Mouse (Mus musculus): ENCODE measurements around the gene Ccdc50. TPM values are rescaled to one million over a fixed set of nuclear protein-coding genes. Genes with fewer than 3 reads are reported as not detected.

Ccdc50 gene
- polyA plus RNA-seq (2015; fragmentation: Nextera tagmentation; extraction: Ambion mirVana), result 30.5 and 32.5 TPM in 2 replicates

DNA sequence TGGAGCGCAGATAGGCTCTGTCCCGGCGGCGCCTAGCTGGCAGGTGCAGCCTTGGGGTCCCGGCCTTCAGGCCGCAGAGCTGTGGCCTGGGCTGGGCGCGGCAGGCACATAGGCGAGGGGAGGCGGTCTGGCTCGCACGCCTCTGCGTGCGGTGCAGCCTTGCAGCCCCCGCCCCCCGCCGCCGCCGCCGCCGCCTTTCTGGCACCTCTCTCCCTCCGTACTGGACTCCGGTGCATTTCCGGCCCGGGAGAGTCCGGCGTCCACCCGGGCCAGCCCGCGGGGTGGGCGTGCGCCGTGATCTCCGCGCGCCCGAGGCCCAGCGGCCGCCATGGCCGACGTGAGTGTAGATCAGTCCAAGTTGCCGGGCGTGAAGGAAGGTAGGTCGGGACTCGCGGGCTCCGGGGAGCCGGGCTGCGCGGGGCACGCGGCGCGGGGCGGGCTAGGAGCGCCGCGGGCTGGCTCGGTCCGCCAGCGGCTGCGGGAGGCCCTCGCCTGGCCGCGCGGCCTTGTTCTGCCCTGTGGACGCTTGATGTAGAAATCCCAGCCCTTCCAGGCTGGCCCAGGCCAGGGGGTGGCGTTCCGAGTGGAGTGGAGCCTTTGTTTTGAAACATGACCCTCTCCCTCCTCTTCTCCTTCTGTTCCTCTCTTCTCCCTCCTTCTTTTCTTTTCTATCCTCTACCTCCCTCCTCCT lies at the start of gene Ccdc50:
TSS of gene Ccdc50 (plus strand) at position 109 of the 691 bp plus-strand sequence.
- Histone ChIP-seq H3K27ac (replicated peaks) (peak within 1 kb of the TSS; percentile 98), H3K27me3 (replicated peaks) (no peaks in the 10 kb centered on the region), H3K9me3 (no peaks in the 10 kb centered on the region), H3K4me2 (peak within 1 kb of the TSS; percentile 80), H3K4me1 (peaks cover 34% of the 10 kb centered on the region), H3K36me3 (no peaks in the 10 kb centered on the region), H3K4me3 (peak within 1 kb of the TSS; percentile 96), H3K9ac (peak within 1 kb of the TSS; percentile 98)
- ATAC-seq (ENCODE audit: extremely low read depth, insufficient number of reproducible peaks, low FRiP score, low TSS enrichment), result peak; percentile 86
- 0% methylated on average over 68 of the region's 69 CpGs for WGBS

- no peak overlapping the region for H3K4me3 ChIP-seq
- WGBS, result 65% methylated on average over 3 of the region's 3 CpGs
- no peak for ATAC-seq (ENCODE audit: extremely low read depth, insufficient number of reproducible peaks, low FRiP score, low TSS enrichment)
- H3K4me1 ChIP-seq, result no peaks in the 10 kb centered on the region
- H3K4me2 ChIP-seq, result no peak overlapping the region
- no peaks in the 10 kb centered on the region for H3K36me3 ChIP-seq
- no peak overlapping the region for H3K9ac ChIP-seq
- H3K27me3 ChIP-seq (replicated peaks), result no peaks in the 10 kb centered on the region
- H3K27ac ChIP-seq (replicated peaks), result no peak overlapping the region
- no peaks in the 10 kb centered on the region for H3K9me3 ChIP-seq
Observed at GRCm38 (mm10) chr16:27347521-27347920, 41.1 kb upstream of the Ccdc50 start.

DNA sequence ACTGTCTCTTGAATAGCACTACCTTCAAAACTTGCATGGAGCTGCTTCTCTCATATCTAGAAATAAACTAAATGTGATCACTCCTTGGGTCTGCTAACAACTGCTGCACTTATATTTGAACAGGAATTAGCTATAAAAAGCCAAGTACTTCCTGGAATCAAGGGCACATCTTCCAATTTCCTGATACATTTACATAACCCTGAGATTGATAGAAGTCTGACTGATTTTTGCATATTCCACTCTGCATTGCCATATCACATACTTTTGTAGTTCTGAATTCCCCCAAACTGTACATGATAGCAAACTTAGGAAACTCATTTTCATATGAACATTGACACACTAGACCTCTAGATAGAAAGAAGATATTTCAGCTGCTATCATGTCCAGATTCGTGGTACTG lies 40.3 kb upstream of the Ccdc50 start:
- no peak overlapping the region for H3K27ac ChIP-seq (replicated peaks)
- no peaks in the 10 kb centered on the region for H3K4me1 ChIP-seq
- ATAC-seq (ENCODE audit: extremely low read depth, insufficient number of reproducible peaks, low FRiP score, low TSS enrichment), result no peak
- WGBS, result 66% methylated on average over 1 of the region's 1 CpGs
- no peak overlapping the region for H3K9ac ChIP-seq
- H3K27me3 ChIP-seq (replicated peaks), result no peaks in the 10 kb centered on the region
- no peaks in the 10 kb centered on the region for H3K36me3 ChIP-seq
- no peaks in the 10 kb centered on the region for H3K9me3 ChIP-seq
- H3K4me3 ChIP-seq, result no peak overlapping the region
- no peak overlapping the region for H3K4me2 ChIP-seq

DNA sequence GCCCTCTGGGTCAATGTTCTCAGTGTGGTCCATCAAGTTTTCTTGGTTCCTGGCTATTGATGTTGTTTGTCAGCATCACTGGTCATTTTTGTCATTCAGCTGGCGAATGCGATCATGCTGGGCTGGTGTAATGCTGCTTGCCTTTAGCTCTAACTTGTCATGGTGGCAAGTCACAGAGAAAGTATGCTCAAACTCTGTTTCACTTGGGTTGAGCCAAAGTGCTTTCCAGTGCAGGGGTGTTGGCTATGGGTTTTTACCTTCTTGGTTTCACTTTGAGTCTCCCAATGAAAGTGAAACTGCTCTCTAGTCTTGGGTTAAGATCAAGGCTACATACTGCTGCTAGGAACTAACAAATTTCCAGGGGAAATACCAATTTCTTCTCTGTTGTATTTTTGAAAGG lies 39.4 kb upstream of the Ccdc50 start:
- Histone ChIP-seq H3K27me3 (replicated peaks) (no peaks in the 10 kb centered on the region), H3K9ac (no peak overlapping the region), H3K4me2 (no peak overlapping the region), H3K4me3 (no peak overlapping the region), H3K27ac (replicated peaks) (no peak overlapping the region), H3K4me1 (no peaks in the 10 kb centered on the region), H3K36me3 (no peaks in the 10 kb centered on the region), H3K9me3 (no peaks in the 10 kb centered on the region)
- WGBS, result 81% methylated on average over 2 of the region's 2 CpGs
- ATAC-seq (ENCODE audit: extremely low read depth, insufficient number of reproducible peaks, low FRiP score, low TSS enrichment), result no peak

DNA sequence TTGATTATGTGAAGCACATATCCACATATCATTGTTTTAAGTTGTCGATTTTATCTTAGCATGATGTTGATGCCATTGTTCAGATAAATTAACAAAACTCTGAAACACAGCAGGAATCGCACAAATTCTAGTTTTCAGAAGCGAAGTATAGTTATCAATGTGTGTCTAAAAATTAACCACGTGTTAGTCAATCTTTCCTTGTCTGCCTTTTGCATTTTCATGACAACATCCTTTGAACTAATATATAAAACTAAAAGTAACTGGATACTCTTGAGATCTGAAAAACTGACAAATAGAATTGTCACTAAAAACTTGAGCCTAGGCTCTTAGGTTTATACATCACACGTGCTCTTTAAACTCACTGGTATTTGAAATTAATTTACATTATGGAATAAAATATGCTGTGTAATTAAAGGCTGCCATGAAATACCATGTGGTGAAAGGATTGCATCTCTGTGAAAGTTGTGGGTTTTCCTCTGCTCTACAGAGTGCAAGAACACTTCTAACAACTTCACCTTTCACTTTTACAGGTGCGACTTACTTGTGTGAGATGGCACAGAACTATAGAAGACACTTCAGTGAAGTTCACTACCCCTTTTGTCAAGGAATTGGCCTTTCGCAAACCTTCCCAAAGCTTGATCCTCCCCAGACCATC lies 38.7 kb upstream of the Ccdc50 start:
- H3K27me3 ChIP-seq (replicated peaks), result no peaks in the 10 kb centered on the region
- H3K4me3 ChIP-seq, result no peak overlapping the region
- no peak overlapping the region for H3K27ac ChIP-seq (replicated peaks)
- H3K9ac ChIP-seq, result no peak overlapping the region
- no peaks in the 10 kb centered on the region for H3K4me1 ChIP-seq
- no peaks in the 10 kb centered on the region for H3K9me3 ChIP-seq
- no peaks in the 10 kb centered on the region for H3K36me3 ChIP-seq
- ATAC-seq (ENCODE audit: extremely low read depth, insufficient number of reproducible peaks, low FRiP score, low TSS enrichment), result no peak
- 77% methylated on average over 7 of the region's 7 CpGs for WGBS
- H3K4me2 ChIP-seq, result no peak overlapping the region

GRCm38 (mm10) chr16:27354464-27354863 lies 34.2 kb upstream of the Ccdc50 start:
- Histone ChIP-seq H3K9ac (no peak overlapping the region), H3K36me3 (no peaks in the 10 kb centered on the region), H3K4me1 (no peaks in the 10 kb centered on the region), H3K27me3 (replicated peaks) (no peaks in the 10 kb centered on the region), H3K27ac (replicated peaks) (no peak overlapping the region), H3K4me3 (no peak overlapping the region), H3K4me2 (no peak overlapping the region), H3K9me3 (no peaks in the 10 kb centered on the region)
- no peak for ATAC-seq (ENCODE audit: extremely low read depth, insufficient number of reproducible peaks, low FRiP score, low TSS enrichment)
- WGBS, result 43% methylated on average over 2 of the region's 2 CpGs

- Histone ChIP-seq H3K27me3 (replicated peaks) (no peaks in the 10 kb centered on the region), H3K36me3 (no peaks in the 10 kb centered on the region), H3K9ac (no peak overlapping the region), H3K27ac (replicated peaks) (no peak overlapping the region), H3K4me1 (no peaks in the 10 kb centered on the region), H3K4me3 (no peak overlapping the region), H3K9me3 (no peaks in the 10 kb centered on the region), H3K4me2 (no peak overlapping the region)
- no peak for ATAC-seq (ENCODE audit: extremely low read depth, insufficient number of reproducible peaks, low FRiP score, low TSS enrichment)
- WGBS, result 90% methylated on average over 1 of the region's 1 CpGs
Observed at GRCm38 (mm10) chr16:27360059-27360458, 28.6 kb upstream of the Ccdc50 start.

DNA sequence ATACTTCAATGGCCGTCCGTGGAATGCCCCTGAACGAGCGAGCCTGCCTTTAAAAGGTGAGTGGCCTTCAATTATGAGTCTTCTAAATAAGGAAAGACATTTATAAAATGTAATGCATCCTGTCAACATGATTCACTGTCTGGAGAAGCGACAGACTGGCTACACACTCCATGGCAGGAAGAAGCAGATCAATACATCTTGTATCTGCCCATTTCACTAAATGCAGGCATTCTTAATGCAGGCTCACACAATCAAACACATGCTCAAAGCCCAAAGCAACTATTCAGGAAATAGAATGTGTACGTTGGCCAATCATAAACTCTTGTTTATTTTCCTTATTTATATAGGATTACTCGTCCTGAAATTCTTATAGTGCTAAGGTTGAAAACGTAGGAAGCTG lies 18.5 kb upstream of the Ccdc50 start, which contains the start of gene Uts2b:
TSS of gene Uts2b (minus strand) at position 49 of the 400 bp plus-strand sequence.
- Histone ChIP-seq H3K9ac (no peak within 1 kb of the TSS), H3K27me3 (replicated peaks) (no peaks in the 10 kb centered on the region), H3K4me1 (no peaks in the 10 kb centered on the region), H3K36me3 (no peaks in the 10 kb centered on the region), H3K27ac (replicated peaks) (no peak within 1 kb of the TSS), H3K4me2 (no peak within 1 kb of the TSS), H3K4me3 (no peak within 1 kb of the TSS), H3K9me3 (no peaks in the 10 kb centered on the region)
- WGBS, result 67% methylated on average over 8 of the region's 8 CpGs
- no peak for ATAC-seq (ENCODE audit: extremely low read depth, insufficient number of reproducible peaks, low FRiP score, low TSS enrichment)

DNA sequence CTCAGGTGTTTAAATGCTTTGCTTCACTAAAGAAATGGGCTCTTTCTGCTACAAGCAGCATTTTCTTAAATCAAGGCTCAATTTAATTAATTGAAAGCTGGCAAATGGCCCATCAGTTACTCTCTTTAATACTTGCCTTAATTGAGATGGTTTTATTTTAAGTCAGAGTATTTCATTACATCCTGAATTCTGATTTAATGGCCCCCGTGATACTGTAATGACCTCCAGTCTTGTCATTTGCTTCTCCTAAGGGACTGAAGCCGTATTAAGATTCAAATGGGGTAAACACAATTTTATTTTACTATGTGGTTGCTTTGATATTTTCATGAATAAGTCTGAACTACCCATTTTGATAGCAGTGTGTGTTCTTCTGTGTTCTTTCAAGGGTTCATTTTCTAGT lies 18.0 kb upstream of the Ccdc50 start:
- no peak overlapping the region for H3K4me2 ChIP-seq
- no peak overlapping the region for H3K9ac ChIP-seq
- H3K27ac ChIP-seq (replicated peaks), result no peak overlapping the region
- no peaks in the 10 kb centered on the region for H3K36me3 ChIP-seq
- H3K27me3 ChIP-seq (replicated peaks), result no peaks in the 10 kb centered on the region
- no peak for ATAC-seq (ENCODE audit: extremely low read depth, insufficient number of reproducible peaks, low FRiP score, low TSS enrichment)
- 87% methylated on average over 2 of the region's 2 CpGs for WGBS
- no peaks in the 10 kb centered on the region for H3K4me1 ChIP-seq
- H3K4me3 ChIP-seq, result no peak overlapping the region
- H3K9me3 ChIP-seq, result no peaks in the 10 kb centered on the region

GRCm38 (mm10) chr16:27374139-27374538 lies 14.5 kb upstream of the Ccdc50 start:
- WGBS, result 52% methylated on average over 3 of the region's 3 CpGs
- H3K27me3 ChIP-seq (replicated peaks), result no peaks in the 10 kb centered on the region
- ATAC-seq (ENCODE audit: extremely low read depth, insufficient number of reproducible peaks, low FRiP score, low TSS enrichment), result no peak

GRCm38 (mm10) chr16:27375318-27375717 lies 13.4 kb upstream of the Ccdc50 start:
- Histone ChIP-seq H3K9ac (no peak overlapping the region), H3K4me1 (no peaks in the 10 kb centered on the region), H3K4me2 (no peak overlapping the region), H3K27me3 (replicated peaks) (no peaks in the 10 kb centered on the region), H3K27ac (replicated peaks) (no peak overlapping the region), H3K36me3 (no peaks in the 10 kb centered on the region), H3K9me3 (no peaks in the 10 kb centered on the region), H3K4me3 (no peak overlapping the region)
- ATAC-seq (ENCODE audit: extremely low read depth, insufficient number of reproducible peaks, low FRiP score, low TSS enrichment), result no peak
- 88% methylated on average over 2 of the region's 2 CpGs for WGBS

More at GRCm38 (mm10) chr16:27374139-27374538, 14.5 kb upstream of the Ccdc50 start:
- H3K4me2 ChIP-seq, result no peak overlapping the region
- no peak overlapping the region for H3K27ac ChIP-seq (replicated peaks)
- no peak overlapping the region for H3K4me3 ChIP-seq
- H3K9me3 ChIP-seq, result no peaks in the 10 kb centered on the region
- H3K4me1 ChIP-seq, result no peaks in the 10 kb centered on the region
- no peaks in the 10 kb centered on the region for H3K36me3 ChIP-seq
- H3K9ac ChIP-seq, result no peak overlapping the region

GRCm38 (mm10) chr16:27376556-27376955 lies 12.1 kb upstream of the Ccdc50 start:
- Histone ChIP-seq H3K4me3 (no peak overlapping the region), H3K9me3 (no peaks in the 10 kb centered on the region), H3K4me2 (no peak overlapping the region), H3K4me1 (no peaks in the 10 kb centered on the region), H3K36me3 (no peaks in the 10 kb centered on the region), H3K27me3 (replicated peaks) (no peaks in the 10 kb centered on the region), H3K27ac (replicated peaks) (no peak overlapping the region), H3K9ac (no peak overlapping the region)
- no peak for ATAC-seq (ENCODE audit: extremely low read depth, insufficient number of reproducible peaks, low FRiP score, low TSS enrichment)

Measured in heart, embryonic 13.5 days (tissue).